Mouse (Mus musculus) liver, postnatal 0 days (tissue): ENCODE data around the gene Bri3.

ENCODE experiments used
- CTCF ChIP-seq: sonication (generic); IDR thresholded peaks from 2 replicates; pipeline ENCODE4 v1.5.1; 2016; ENCODE audit warnings: antibody characterized with exemption, low read depth
- EP300 ChIP-seq: IDR thresholded peaks from 2 replicates; pipeline ENCODE4 v1.6.1; 2016; ENCODE audit warnings: antibody characterized with exemption, low read depth, mild to moderate bottlenecking

DNA sequence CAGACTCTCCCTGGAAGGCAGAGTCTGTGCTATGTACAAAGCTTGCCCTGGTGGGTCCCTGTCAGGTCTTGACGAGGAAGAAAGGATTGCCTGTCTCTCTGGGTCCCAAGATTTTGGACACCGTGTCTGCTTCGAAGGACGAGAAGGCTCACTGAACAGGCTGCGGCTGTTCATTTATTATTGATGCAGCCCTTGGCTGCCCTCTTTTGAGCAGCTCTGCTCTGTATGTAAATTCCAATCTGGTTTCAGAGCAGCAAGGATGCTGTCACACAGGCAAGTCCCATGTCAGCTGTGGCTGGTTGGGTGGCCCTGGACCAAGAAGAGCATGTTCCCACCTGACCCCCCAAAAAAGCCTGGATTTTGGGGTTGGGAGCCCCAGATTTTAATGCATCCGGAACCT lies 187.2 kb downstream of the Bri3 start:
- TF ChIP-seq CTCF (no peak), EP300 (no peak)
